Mouse (Mus musculus) fat pad, adult 2 months (tissue): ENCODE measurements at regions not wholly inside any gene's neighbourhood (a gene's known extent, or its start where the extent isn't known, plus 50 kb on each side); places are given as distances from the start of the nearest gene placed in this dataset.

Experiments used
- DNase-seq: peaks from one replicate; pipeline ENCODE4 v3.0.0-alpha.2; 2011; ENCODE audit warnings: low read depth, low spot score; ENCODE audit errors: extremely low read depth

- no peak for DNase-seq
Observed at GRCm38 (mm10) chr3:60310402-60310801, 162.2 kb upstream of the Mbnl1 start.

DNA sequence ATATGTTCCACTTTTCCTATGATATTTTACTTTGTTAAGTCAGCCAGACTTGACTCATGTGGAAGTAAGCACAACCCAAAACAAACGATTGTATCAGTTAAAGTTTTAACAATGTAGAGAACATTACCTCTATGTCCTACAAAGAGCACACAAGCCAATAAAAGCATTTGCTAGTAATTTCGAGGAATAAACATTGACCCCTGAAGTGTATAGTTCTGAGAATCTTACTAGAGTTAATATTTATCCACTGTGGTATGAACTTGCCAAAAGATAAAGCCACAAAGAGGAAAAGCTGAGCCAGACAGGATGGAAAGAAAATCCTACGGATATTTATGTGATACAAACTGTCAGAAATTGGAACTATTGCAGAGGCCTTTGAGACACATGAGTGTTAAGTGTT, 161.5 kb upstream of the Mbnl1 start:
- no peak for DNase-seq

DNA sequence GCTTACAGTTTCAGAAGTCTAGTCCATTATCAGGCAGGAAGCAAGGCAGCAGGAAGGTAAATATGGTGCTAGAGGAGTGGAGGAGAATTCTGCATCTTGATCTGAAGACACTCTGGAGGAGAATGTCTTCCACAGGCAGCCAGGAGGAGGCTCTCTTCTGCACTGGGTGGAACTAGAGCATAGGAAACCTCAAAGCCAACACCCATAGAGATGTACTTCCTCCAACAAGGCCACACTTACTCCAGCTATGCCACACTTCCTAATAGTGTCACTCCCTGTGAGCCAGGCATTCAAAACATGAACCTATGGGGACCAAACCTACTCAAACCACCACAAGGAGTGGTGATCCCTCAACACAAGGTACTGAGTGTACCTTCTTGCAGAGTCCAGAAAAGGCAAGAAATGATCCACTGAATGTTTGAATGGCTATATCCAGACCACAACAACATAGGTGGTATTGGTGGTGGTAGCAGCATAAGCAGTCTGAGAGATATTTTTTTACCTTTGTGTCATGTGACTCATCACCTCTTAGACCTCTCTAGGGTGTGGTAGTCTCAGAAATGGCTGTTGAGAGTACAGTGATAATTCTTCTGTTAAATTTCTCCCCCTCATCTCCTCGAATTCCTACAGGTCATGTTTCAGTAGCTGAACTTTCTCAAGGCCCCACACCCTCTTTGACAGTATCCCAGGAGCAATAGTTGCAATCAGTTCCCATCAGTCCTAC, 152.3 kb upstream of the Mbnl1 start:
- no peak for DNase-seq

DNA sequence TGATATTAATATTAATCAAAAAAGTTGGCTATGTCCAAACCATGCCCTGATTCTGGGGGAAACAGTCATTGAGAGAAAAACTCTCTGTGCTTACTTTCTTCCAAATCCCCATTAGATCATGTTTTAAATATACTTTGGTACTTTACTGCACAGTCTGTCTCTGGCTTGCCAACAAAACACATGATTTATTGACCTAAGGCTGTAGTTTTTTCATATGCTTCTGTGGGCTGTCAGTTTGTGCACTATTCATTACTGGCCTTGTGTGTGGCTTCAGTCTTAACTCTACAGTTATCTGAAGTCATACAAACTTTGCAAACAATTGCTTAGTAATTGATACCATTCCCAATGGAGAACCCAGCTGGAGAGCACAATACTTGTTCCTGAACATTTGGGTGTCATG, 149.1 kb upstream of the Mbnl1 start:
- no peak for DNase-seq

DNA sequence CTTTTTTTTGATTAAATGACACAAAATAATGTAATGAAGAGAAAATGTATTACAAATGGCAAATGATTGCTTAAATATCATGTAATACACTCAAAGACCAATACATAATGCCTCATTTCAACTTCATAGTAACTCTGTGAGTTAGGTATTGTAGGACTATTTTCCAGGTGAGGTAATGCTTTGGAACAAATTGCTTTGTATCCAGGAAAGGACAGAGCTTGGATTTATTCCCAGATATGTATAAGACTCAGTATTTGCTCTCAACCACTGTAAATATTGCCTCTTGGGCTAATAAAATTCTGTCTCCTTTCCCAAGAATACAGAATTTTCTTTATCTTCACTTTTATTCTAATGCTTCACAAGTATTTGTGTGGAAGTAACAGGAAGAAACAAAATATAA, 148.2 kb upstream of the Mbnl1 start:
- no peak for DNase-seq

GRCm38 (mm10) chr3:60324969-60325368, 147.7 kb upstream of the Mbnl1 start:
- DNase-seq, result no peak

- DNase-seq, result no peak
Observed at GRCm38 (mm10) chr3:60332460-60332859, 140.2 kb upstream of the Mbnl1 start.

- DNase-seq, result no peak
Observed at GRCm38 (mm10) chr3:60333669-60334068, 139.0 kb upstream of the Mbnl1 start.

DNA sequence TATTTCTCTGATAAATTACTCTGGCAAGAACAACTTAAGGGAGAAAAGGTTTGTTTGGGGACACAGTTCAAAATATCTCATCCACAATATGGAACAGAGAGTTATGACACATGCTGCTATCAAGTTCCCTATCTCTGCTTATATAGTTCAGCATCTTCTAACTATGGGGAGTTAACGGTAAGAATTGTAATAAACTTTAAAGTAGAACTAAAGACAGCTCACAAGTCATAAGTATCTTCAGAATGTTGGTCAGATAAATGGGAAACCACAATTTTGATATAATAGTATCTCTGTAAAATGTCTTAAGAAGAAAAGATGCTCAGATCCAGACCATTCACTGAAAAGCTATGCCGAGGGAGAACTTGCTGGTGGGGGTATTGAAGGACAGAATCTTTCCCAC, 138.5 kb upstream of the Mbnl1 start:
- no peak for DNase-seq

GRCm38 (mm10) chr3:60346390-60346789, 126.2 kb upstream of the Mbnl1 start:
- DNase-seq, result peak; percentile 11

GRCm38 (mm10) chr3:60347049-60347448, 125.6 kb upstream of the Mbnl1 start:
- DNase-seq, result no peak

DNA sequence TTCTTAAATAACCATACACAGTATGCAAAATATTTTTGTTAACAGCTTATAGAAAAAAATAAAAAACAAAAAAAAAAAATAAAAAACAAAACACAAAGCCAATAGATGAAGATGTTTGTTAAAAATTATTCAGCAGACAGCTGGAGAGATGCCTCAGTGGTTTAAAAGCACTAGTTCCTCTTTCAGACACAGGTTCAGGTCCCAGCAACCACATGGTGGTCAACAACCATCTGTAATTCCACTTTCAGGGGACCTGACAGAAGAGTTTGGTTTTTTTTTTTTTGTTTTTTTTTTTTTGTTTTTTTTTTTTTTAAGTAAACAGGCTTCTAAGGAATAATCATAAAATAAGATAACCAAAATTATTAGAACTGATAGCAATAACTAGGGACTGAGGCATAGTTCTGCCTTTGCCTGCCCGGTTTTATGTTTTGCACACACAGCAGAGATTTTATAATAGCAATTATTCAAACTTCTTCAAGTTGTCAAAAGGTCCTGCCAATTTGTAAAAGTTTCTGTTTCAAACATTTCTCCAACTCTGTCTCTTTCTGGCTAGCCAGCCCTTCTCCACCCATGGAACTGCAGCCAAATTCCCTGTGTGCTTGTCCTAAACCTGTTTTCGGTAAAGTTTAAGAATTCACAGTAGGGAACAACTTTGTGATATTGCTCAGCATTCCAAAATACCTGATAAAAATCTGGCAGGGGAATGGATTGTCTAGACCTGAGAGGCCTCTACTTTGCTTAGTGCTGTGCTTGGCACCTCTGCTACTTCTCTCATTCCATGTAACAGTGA, 101.3 kb upstream of the Mbnl1 start:
- no peak for DNase-seq

DNA sequence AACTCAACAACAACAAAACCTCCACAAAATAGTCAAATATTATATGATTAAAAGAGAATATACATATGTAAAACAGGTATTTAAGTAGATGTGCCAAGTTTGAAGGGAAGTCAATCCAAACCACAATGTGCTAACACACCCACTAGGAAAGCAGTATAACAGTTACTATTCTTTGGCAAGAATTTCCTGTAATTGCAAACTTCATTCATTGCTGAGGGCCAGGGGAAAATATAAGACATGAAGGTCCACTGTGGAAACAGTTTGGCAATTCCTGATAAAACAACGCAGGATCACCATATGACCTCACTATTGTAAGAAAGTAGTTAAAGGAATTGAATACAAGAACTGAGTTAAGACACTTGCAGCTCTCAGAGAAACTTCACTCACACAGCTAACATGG, 99.0 kb upstream of the Mbnl1 start:
- no peak for DNase-seq

GRCm38 (mm10) chr3:60388593-60388992, 84.0 kb upstream of the Mbnl1 start:
- no peak for DNase-seq

GRCm38 (mm10) chr3:60389032-60389431, 83.6 kb upstream of the Mbnl1 start:
- DNase-seq, result no peak

- no peak for DNase-seq
Observed at GRCm38 (mm10) chr3:60395299-60395698, 77.3 kb upstream of the Mbnl1 start.

DNA sequence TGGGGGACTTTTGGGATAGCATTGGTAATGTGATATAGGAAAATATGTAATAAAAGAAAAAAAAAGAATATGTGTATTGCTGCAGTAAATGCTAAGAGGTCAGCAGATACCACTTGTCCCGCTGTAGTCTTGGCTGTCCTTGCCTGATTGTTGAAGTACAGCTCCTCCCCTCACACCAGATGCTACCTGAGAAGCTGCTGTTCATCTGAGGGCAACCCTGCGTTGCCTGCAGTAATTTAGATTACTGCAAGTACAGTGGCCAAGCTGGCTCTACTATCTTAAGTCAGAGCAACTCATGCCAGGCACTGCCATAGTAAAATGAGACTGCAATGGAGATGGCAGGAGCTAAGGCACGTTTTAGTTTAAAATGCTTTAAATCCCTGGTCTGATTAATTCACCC, 75.7 kb upstream of the Mbnl1 start:
- DNase-seq, result no peak

DNA sequence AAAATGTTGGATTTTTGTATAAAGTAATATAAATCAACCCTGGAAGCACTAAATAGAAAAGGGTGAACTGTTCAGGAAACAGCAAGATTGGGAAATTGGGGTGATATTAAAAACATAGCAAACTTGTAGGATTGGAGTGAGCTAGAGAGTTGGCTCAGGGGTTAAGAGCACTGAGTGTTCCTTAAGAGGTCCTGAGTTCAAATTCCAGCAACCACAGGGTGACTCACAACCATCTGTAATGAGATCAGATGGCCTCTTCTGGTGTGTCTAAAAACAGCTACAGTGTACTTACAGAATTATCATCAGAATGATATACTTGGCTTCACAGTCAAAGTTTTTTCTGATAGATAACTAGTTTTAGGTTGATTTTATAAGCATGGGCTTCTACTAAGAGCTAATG, 73.8 kb upstream of the Mbnl1 start:
- no peak for DNase-seq

GRCm38 (mm10) chr3:60402251-60402830, 70.3 kb upstream of the Mbnl1 start:
- DNase-seq, result peak; percentile 96

GRCm38 (mm10) chr3:60407426-60407825, 65.2 kb upstream of the Mbnl1 start:
- peak; percentile 85 for DNase-seq

- DNase-seq, result no peak
Observed at GRCm38 (mm10) chr3:60407906-60408305, 64.7 kb upstream of the Mbnl1 start.
